Mouse (Mus musculus): ENCODE data around the gene Prkar1a. TPM values are rescaled to one million over a fixed set of nuclear protein-coding genes. Genes with fewer than 3 reads are reported as not detected.

The Prkar1a gene
- total RNA-seq, 2 experiments from 2014 or later: 59.8 to 104 TPM

DNA sequence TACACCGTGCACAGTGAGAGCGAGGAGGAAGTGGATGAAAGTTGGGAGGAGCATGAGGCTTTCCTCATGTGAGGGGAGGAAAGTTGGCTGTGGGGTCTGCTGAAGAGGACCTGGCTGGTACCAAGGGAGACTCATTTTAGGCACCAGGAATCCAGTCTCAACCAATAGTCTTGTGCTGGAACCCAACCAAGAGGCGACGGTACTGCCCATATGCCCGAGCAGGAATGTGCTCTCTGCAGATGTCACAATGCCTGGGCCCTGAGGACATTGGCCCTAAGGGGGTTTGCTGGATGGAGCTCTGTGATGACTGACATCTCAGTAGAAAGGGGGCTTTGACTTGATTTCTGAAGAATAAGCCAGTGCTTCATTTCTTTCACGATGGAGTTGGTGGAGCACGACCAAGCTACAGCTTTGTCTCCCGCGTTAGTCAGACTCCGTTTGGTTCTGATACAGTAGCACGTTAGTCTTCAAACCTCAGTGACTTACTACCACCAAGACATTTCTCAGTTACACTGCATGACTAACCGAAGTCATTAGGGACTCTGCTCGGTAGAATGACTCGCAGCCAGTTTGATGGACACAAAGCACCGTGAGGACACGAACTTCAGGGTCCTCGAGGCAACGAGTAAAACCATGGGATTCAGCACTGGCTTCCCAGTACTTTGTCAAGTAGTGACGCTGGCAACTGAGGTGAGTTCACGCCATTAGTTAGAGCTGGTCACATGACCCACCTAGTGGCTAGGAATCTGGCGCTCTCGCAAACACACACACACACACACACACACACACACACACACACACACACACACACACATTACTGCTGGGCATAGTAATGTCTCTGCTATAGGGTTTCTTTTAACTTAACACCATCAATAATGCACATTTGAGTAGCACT lies 55.4 kb downstream of the Prkar1a start:
- no peak for ATAC-seq (replicated peaks; ENCODE audit: poor library complexity)

DNA sequence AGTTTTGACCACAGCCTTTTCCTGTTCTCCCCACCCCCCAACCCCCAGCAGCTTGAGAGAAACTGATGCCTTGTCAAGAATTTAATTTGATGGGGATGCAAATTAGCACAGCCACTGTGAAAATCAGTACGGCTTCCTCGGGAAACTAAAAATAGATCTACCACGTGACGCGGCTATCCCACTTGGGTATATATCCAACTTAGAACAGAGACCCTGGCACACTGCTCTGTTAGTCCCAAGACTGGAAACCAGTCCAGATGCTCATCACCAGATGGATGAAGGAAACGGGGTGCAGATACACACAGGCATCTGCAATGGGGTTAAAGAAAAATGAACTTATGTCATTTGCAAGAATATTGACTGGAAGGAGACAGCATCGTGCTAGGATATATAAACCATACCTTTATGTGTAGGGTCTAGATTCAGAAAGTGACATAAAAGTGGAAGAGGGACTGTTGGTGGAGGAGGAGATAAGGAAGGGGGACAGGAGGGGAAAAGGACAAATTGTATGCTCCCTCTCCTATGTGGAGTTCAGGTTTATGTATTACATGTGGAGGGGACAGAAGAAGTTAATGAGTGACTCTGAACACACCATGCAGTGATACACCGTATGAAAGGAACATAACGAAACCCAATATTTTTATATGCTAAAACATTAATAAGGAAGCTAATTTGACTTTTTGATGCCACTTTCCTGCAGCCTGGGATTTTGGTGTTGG lies 56.3 kb downstream of the Prkar1a start:
- ATAC-seq (replicated peaks; ENCODE audit: poor library complexity): no peak

DNA sequence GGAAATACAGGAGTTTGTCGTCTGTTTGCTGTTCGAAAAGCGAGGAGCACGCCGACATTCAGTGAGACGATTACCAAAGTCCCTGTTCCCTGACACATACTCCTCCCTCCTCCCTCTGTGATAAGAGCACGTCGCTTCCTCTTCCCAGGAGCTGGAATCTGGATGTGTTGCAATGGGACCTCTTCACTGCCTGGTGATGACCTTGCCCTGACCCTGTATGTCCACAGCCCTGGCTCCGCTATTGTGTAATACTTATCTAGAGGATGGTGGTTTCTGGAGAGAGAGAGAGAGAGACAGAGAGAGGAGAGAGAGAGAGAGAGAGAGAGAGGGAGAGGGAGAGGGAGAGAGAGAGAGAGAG lies 56.8 kb downstream of the Prkar1a start:
- ATAC-seq (replicated peaks; ENCODE audit: poor library complexity): peak; percentile 94

DNA sequence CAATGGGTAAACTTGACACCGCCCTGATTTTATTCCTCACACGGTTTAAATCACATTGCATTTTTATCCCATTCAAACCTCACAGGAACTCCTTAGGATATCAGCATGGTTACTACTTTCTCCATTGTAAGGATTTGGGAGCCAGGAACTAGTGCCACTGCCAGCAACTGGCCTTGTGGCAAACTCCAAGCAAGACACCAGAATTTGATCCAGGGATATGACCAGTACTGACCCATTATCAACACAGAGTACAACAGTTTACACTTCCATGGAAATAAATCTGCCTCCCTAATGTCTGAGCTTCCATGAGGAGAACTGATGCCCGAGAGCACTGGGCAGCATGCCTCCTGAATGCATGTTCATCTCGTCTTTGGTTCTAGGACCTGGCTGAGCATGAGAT lies 57.4 kb downstream of the Prkar1a start:
- ATAC-seq (replicated peaks; ENCODE audit: poor library complexity): no peak

DNA sequence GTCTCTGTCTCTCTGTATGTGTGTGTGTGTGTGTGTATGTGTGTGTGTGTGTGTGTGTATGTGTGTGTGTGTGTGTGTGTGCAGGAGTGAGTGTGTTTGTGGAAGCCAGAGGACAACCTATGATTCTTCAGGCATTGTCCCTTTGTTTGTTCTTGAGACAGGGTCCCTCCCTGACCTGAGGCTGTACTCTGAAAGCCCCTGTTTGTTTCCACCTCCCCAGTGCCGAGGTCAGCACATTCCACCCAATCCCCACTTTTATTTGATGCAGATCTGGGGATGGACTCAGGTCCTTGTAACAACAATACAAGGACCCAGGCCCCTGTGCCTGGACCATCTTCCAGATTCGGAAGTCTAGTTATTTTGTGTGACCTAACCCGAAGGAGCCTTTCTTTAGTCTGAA lies 58.2 kb downstream of the Prkar1a start:
- no peak for ATAC-seq (replicated peaks; ENCODE audit: poor library complexity)

DNA sequence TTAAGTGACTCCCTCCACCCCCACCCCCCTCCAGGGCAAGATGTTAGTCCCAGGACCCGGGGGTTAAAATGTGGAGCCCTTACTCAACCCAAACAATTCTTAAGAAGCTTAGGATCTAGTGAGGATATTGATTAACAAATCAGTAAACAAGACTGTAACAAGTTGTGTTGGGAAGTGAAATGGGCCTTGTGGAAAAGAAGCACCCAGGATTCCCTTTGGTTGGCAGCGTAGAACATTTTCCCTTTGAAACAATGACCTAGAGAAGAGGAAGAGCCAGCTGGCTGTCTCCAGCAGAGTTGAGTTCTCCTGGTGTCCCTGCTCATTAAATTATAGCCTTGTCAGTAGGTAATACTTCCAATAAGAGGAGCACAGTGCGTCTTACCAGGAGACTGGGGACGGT lies 59.6 kb downstream of the Prkar1a start:
- ATAC-seq (replicated peaks; ENCODE audit: poor library complexity): no peak

DNA sequence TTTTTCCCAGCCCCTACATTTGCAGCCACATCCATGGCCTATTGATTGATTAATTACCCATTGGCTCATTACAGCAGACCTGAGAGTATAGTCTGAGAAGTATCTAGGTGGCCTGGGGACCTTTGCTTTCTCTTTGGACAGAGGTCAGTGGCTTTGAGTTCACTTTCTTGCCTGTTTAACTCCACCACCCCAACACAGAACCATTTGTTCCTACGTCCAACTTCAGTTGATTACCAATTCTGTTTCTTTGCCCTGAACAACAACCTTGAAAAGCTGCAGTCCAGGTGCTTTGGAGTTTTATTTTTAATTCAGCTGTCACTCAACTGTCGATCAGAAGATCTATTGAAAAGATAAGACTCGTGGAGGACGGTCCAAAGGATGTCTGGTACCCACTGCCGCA lies 60.3 kb downstream of the Prkar1a start:
- ATAC-seq (replicated peaks; ENCODE audit: poor library complexity): no peak

DNA sequence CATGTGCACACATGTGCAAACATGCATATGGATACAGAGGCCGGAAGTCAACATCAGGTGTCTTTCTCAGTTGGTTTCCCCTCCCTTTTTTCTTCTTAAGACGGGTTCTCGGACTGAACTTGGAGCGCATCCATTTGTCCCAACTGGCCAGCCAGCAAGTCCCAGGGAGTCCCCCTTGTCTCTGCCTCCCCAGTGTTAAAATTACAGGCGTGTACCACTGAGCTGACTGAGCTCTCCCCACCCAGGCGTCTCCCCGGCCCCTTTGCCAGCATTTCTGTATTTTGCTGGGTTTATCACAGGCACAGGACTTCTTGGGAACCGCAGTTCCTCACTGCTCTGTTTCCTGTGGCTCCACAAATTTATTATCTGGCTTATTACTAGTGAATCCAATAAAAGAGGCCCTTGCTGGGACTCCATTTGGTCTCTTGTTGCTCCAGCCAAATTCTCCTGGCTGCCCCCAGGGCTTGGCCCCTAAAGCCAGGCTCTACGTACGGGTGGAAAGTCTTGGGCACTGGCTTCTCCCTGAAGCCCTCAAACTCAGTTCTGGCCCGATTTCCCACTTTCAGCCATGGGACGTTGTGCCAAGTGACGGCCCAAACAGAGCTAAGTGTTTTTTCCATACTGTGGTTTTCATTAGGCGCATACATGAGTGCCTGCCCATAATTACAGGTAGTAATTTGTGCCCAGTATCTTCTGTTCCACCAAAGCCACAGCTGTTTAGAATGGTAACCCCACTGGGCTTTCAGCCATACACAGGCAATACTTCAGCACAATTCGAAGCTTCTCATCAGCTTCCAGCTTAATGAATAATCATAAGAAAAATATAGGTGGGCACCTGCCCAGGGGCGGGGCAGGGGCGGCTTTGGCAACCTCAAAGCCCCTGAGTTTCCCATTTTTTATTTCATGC lies 65.4 kb downstream of the Prkar1a start:
- ATAC-seq (replicated peaks; ENCODE audit: poor library complexity): no peak

DNA sequence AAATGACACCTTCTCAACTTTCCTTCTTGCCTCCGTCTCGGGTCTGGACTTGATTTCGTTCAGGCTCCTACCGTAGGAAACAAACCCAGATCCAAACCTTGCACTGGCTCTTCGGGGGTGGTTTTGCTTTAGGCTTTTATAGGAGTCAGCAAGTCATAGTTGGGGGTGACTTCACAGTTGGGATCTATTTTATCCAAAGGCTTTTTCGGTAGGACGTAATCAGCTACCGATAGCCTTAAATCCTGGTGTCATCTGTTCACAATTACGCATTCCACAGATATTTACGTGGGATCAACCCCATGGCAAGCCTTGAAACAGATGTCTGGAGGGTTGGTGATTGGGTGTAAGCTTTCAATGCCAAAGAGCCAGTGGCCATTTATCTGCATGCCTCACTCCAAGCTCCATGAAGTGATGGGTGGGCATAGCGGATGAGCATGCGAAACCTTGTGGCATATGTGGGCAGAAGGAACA lies 66.1 kb downstream of the Prkar1a start:
- ATAC-seq (replicated peaks; ENCODE audit: poor library complexity): no peak

DNA sequence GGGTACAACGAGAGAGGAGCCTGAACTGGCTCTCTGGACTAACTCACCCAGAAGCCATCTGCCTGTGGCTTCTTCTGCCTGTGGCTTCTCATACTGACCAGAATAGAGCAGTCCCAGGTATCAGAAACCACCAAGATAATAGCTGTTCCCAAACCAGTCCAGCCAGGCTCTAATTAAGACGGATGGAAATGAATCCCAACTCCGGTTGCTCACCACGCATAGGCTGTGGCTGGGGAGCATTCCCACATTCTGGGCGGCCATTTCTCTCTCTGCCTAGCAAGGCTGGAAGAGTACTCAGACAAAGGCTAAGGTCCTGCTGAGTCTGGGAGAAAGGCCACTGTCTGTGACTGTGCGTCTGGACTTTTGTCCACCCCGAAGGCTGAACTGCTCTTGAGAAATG lies 67.8 kb downstream of the Prkar1a start:
- no peak for ATAC-seq (replicated peaks; ENCODE audit: poor library complexity)

DNA sequence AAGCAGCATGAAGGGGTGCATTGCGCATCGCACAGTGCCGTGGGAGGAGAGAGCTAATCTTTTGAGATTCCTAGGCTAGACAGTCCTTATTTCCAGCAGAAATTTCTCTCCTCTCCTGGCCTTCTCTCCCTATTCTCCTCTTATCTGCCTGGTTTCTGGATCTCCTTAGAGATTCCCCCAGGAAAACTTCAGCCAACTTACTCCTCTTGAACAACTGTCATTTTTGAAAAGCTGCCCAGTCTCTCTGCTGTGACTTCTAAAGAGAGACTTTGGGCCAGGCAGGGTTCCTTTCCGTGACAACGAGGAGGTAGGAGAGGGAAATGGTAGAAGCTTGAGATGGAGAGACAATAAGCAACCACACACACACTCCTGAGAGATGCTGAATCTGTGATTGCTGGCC lies 68.2 kb downstream of the Prkar1a start:
- ATAC-seq (replicated peaks; ENCODE audit: poor library complexity): no peak

DNA sequence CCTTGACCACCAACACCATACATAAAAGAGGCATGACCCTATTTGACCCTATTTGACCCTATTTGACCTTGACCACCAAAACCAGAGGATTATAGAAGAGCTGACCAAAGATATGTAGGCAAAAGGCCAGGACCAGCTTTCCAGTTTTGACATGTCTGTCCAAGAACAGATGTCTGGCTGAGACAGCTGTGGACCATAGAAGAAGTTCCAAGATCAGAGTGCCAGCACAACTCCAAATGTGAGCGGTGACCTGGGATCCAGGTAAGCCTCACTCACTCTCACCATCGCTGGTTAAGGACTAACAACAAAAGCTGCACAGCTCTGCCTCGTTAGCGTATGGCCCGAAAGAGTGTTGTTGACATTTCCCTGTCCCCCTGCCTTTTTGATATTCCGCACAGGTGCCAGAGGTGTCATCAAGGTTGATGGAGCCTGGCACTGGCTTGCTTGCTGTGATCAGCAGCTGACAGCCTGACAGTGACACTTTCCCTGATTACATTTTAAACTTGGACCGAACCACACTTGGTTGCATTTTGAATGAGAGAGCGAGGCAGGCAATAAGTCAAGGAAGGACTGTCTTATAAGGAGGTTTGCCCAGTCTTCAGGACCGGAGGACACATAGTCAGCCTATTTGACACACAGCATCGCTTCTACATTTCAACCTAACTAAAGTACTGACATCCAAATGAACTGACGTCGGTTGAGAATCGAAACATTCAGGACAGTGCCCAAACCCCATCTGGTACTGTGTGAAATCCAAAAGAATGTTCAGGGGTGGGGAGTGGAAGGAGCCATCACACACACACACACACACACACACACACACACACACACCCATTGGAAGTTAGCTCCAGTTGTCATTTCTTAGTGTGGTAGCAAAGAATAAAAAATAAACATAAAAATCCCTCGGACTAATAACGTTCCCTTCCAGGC lies 69.0 kb downstream of the Prkar1a start:
- no peak for ATAC-seq (replicated peaks; ENCODE audit: poor library complexity)

Other genes starting within 250 kb of the Prkar1a start
- not detected in 2 replicates for gene 9930022D16Rik, start 235.5 kb upstream of the Prkar1a start, total RNA-seq (2015)
- gene 9930022D16Rik, start 235.5 kb upstream of the Prkar1a start, total RNA-seq (2017): not detected in 2 replicates
- 34.0 and 37.6 TPM in 2 replicates for gene Amz2, start 223.5 kb upstream of the Prkar1a start, total RNA-seq (2015)
- gene Amz2, start 223.5 kb upstream of the Prkar1a start, total RNA-seq (2017): 51.8 and 65.5 TPM in 2 replicates
- gene Arsg, start 176.0 kb upstream of the Prkar1a start, total RNA-seq (2015): 2.0 and 2.9 TPM in 2 replicates
- 1.5 and 1.9 TPM in 2 replicates for gene Arsg, start 176.0 kb upstream of the Prkar1a start, total RNA-seq (2017)
- 40.0 and 41.6 TPM in 2 replicates for gene Slc16a6, start 175.8 kb upstream of the Prkar1a start, total RNA-seq (2015)
- gene Slc16a6, start 175.8 kb upstream of the Prkar1a start, total RNA-seq (2017): 12.6 and 21.3 TPM in 2 replicates
- gene Wipi1, start 37.4 kb upstream of the Prkar1a start, total RNA-seq (2015): 7.4 and 8.8 TPM in 2 replicates
- 6.4 and 6.9 TPM in 2 replicates for gene Wipi1, start 37.4 kb upstream of the Prkar1a start, total RNA-seq (2017)
- gene Fam20a, start 72.9 kb downstream of the Prkar1a start, total RNA-seq (2015): not detected in 2 replicates
- not detected in 2 replicates for gene Fam20a, start 72.9 kb downstream of the Prkar1a start, total RNA-seq (2017)
- not detected in 2 replicates for gene 1700012B07Rik, start 178.6 kb downstream of the Prkar1a start, total RNA-seq (2015)
- gene 1700012B07Rik, start 178.6 kb downstream of the Prkar1a start, total RNA-seq (2017): not detected in 2 replicates

Measured in megakaryocyte progenitor cell, adult 5-6 weeks (primary cell).